Mouse (Mus musculus) kidney, embryonic 16.5 days (tissue): ENCODE measurements around the gene Thtpa. TPM values are rescaled to one million over a fixed set of nuclear protein-coding genes. Genes with fewer than 3 reads are reported as not detected.

Experiments used
- ATAC-seq: fragments of 200-750 bp; cut with Nextera tagmentation; 2 replicates; pipeline ENCODE4 v1.8.0; 2017; ENCODE audit warnings: moderate TSS enrichment; ENCODE audit not compliant: low FRiP score, low TSS enrichment
- H3K27ac ChIP-seq: fragments of 300-500 bp; sonication (generic); 2 replicates; pipeline ENCODE4 v1.5.1; 2014; ENCODE audit warnings: low read length
- H3K27me3 ChIP-seq: fragments of 300-500 bp; sonication (generic); 2 replicates; pipeline ENCODE4 v1.6.1; 2014; ENCODE audit warnings: low read length, control low read depth, mixed read lengths; ENCODE audit not compliant: insufficient read depth
- H3K36me3 ChIP-seq: fragments of 300-500 bp; sonication (generic); 2 replicates; pipeline ENCODE4 v1.6.1; 2014; ENCODE audit warnings: low read length, control low read depth, mixed read lengths; ENCODE audit not compliant: insufficient read depth
- H3K4me1 ChIP-seq: fragments of 300-500 bp; sonication (generic); 2 replicates; pipeline ENCODE4 v1.6.1; 2014; ENCODE audit warnings: low read length, control low read depth, mixed read lengths; ENCODE audit not compliant: insufficient read depth
- H3K4me2 ChIP-seq: fragments of 300-500 bp; sonication (generic); replicated peaks from 2 replicates; pipeline ENCODE4 v1.6.1; 2014; ENCODE audit warnings: low read depth, low read length
- H3K4me3 ChIP-seq: fragments of 300-500 bp; sonication (generic); 2 replicates; pipeline ENCODE4 v1.5.1; 2014; ENCODE audit warnings: mild to moderate bottlenecking, low read length
- H3K9ac ChIP-seq: fragments of 300-500 bp; sonication (generic); replicated peaks from 2 replicates; pipeline ENCODE4 v1.6.1; 2014; ENCODE audit warnings: low read length
- H3K9me3 ChIP-seq: fragments of 300-500 bp; sonication (generic); 2 replicates; pipeline ENCODE4 v1.6.1; 2016; ENCODE audit warnings: low read length, control low read depth
- WGBS: fragments of 180-500 bp; shearing (Covaris S2); extraction: QIAGEN DNeasy Blood & Tissue Kit; methylation state at CpG from one replicate; pipeline ENCODE4 v1.1.7; 2014; 5-methylcytosine and 5-hydroxymethylcytosine counted together
- polyA plus RNA-seq: library from polyadenylated mRNA; unstranded; fragments of >200 nt; fragmentation: Nextera tagmentation; extraction: Ambion mirVana; gene quantifications from 2 replicates; pipeline ENCODE4 v1.2.1, GENCODE M21; 2015

Gene Thtpa
- polyA plus RNA-seq, 1 experiment from 2014 or later: 28.9 TPM

DNA sequence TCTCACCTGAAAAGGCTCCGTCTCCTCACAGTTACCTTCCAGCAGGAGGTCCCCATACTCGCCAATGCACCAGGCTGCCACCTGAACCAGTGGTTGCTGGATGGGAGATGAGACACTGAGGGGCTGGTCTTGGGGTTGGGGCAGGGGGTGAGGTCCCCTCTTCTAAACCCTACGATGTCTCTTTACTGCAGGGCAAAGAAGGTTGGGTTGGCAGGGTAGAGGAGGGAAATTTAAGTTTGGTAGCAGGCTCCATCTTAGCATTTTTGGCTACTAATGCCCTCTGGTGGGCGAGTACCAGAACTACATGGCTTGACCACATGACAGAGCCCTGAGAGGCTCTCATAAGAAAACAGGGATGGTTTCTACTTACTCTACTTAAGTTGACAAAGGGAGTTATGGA lies 7.0 kb downstream of the Thtpa start:
- Histone ChIP-seq H3K4me1 (peaks cover 19% of the 10 kb centered on the region), H3K36me3 (peaks cover 13% of the 10 kb centered on the region; the same call in 1 of the 2 replicates), H3K27me3 (no peaks in the 10 kb centered on the region), H3K4me2 (no peak overlapping the region), H3K9ac (no peak overlapping the region), H3K4me3 (no peak overlapping the region), H3K27ac (no peak overlapping the region), H3K9me3 (no peaks in the 10 kb centered on the region)
- ATAC-seq: no peak
- WGBS: 53% methylated on average over 4 of the region's 4 CpGs

DNA sequence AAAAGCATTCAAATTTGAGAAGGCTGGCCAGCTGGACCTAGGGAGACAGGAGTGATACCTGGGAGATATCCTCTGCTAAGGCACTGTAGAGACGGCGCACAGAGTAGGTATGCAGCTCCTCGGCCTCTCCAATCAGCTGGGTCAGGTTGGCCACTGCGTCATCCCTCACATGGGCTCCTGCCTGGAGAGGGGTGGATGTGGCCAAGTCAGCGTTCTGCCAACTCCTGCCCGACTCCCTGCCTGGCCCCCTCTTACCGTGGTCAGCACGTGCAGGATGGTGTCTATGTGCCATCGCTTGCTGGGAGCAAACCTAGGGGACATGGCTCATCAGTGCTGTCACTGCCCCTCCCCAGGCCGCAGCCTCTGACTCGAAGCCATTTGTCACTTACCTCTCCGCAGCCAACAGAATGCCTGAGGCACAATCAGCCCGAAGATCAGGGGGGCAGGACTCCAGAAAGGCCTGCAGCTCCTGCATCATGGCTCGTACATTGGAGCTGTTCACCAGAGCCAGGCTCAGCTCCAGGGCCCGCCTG lies 7.7 kb downstream of the Thtpa start:
- Histone ChIP-seq H3K9ac (no peak overlapping the region), H3K4me3 (no peak overlapping the region), H3K4me1 (peaks cover 12% of the 10 kb centered on the region), H3K36me3 (peaks cover 13% of the 10 kb centered on the region; the same call in 1 of the 2 replicates), H3K4me2 (no peak overlapping the region), H3K27me3 (0 out of 2 replicates have a peak, but pooled peaks cover 2% of the 10 kb centered on the region), H3K9me3 (no peaks in the 10 kb centered on the region), H3K27ac (no peak overlapping the region)
- no peak for ATAC-seq
- 77% methylated on average over 15 of the region's 15 CpGs for WGBS

DNA sequence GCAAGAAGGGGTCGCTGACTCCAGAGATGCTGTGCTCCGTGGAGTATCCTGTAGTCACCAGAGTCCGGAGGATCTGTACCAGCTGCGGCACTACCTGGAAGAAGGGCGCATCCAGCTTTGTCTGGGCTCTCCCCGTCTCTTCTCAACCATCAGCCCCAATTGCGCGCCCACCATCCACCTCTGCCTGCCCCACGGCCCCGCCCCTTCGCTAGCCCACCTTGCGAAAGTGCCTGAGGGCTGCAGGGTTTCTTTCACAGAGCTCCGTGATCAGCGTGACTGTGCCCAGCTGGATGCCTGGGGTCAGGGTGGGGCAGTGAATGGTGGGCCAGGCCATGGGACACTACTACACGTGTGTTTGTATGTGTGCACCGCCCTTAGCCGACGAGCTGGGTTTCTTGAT lies 9.8 kb downstream of the Thtpa start:
- H3K4me2 ChIP-seq: no peak overlapping the region
- no peak overlapping the region for H3K4me3 ChIP-seq
- no peak overlapping the region for H3K9ac ChIP-seq
- H3K9me3 ChIP-seq: no peaks in the 10 kb centered on the region
- H3K27me3 ChIP-seq: peaks cover 6% of the 10 kb centered on the region; the same call in 1 of the 2 replicates
- H3K36me3 ChIP-seq: peaks cover 9% of the 10 kb centered on the region; the same call in 1 of the 2 replicates
- no peak for ATAC-seq
- H3K4me1 ChIP-seq: peaks cover 17% of the 10 kb centered on the region
- 84% methylated on average over 18 of the region's 18 CpGs for WGBS
- H3K27ac ChIP-seq: peak overlapping the region; percentile 49; the same call in 1 of the 2 replicates

DNA sequence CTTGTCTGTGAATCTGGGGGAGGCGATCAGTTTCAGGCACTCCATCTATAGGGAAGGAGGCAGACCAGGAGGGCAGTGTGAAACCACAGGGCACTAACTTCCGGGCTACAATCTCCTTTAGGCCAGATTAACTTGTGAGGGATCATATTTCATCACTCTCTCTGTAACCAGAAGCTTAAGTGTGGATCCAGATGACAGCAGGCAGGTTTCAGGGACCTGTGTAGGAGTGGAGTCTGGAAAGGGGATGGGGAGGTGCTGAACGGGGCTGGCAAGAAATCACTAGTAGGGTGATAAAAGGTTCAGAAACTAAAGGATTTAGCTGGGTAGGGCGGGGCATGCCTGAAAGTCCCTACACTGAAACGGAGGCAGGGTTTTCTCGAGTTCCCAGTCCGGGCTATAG lies 10.8 kb downstream of the Thtpa start:
- Histone ChIP-seq H3K9ac (peak overlapping the region; percentile 18), H3K27ac (peak overlapping the region; percentile 71), H3K27me3 (peaks cover 16% of the 10 kb centered on the region), H3K4me1 (peaks cover 19% of the 10 kb centered on the region), H3K36me3 (peaks cover 6% of the 10 kb centered on the region; the same call in 1 of the 2 replicates), H3K4me3 (peak overlapping the region; percentile 56), H3K4me2 (peak overlapping the region; percentile 94), H3K9me3 (no peaks in the 10 kb centered on the region)
- 5% methylated on average over 7 of the region's 7 CpGs for WGBS
- peak; percentile 29 for ATAC-seq

DNA sequence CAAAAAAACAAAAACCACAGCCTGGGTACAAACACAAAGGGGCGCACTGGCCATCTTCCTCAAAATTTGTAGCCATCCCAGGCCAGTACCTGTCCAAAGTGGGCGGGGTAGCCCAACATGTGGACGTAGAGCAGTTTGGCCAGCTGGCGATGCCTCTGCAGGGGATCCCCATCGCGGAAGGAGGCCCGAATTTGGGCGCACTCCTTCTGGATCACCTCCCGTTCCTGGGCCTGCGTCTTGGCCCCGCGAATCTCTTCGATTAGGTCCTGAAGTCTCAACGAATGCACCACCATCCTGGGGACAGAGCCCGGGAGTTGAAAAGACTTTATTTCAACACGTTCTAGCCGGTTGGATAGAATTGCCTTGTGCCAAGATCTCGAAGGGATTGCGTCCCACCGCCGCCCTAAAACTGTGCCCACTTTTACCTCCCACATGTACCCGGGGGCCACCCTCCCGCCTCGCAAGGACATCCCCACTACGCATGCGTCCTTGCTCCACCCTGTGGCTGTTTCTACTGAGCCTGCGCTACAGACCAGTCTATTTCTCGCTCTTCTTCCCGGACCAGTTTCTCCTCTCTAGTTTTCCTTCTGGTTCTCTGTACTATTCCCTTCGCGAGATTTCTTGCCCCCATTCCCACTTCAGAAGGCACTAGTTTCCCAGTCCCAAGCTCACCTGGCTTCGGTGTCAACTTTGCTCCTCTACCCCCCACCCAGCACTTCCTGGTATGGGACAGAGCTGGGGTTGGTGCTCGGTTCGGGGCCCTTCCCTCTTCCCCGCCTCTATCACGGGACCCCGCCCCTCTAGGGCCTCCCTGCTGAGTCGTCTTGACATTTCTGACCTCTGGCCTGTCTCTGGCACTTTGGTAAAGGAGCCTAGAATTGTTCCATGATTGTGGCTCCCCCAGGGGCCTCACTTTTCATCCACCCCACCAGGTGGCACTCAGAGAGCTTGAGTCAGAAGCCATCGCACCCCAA lies 11.5 kb downstream of the Thtpa start, which contains the start of gene Ap1g2:
Gene Ap1g2, minus strand, starts transcription at position 758 of the 974 bp plus-strand sequence.
- under 1% methylated on average over 39 of the region's 39 CpGs for WGBS
- H3K27ac ChIP-seq: peak within 1 kb of the TSS; percentile 71
- peaks cover 3% of the 10 kb centered on the region; the same call in 1 of the 2 replicates for H3K36me3 ChIP-seq
- no peaks in the 10 kb centered on the region for H3K9me3 ChIP-seq
- peak within 1 kb of the TSS; percentile 74 for H3K9ac ChIP-seq
- peaks cover 18% of the 10 kb centered on the region for H3K27me3 ChIP-seq
- ATAC-seq: peak; percentile 68
- peaks cover 19% of the 10 kb centered on the region for H3K4me1 ChIP-seq
- peak within 1 kb of the TSS; percentile 56 for H3K4me3 ChIP-seq
- H3K4me2 ChIP-seq: peak within 1 kb of the TSS; percentile 94

DNA sequence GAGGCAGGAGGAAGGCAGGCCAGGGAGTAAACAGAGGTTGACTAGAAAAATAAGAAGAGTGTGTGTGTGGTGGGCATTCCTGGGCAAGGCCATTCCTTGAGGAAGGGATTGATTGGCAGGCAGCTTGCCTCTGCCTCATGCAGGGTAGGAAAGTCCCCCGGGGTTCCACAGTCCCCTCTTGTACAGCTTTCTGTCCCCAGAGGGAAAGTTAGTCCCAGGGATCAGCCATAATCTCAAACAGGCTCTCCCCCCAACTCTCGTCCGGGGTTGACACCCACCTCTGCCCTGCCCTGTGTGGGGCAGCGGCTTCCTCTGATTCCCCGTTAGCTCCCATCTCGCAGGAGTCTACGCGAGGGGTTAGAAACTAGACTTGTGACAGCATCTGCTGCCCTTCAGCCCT lies 12.4 kb downstream of the Thtpa start:
- peaks cover 19% of the 10 kb centered on the region for H3K4me1 ChIP-seq

DNA sequence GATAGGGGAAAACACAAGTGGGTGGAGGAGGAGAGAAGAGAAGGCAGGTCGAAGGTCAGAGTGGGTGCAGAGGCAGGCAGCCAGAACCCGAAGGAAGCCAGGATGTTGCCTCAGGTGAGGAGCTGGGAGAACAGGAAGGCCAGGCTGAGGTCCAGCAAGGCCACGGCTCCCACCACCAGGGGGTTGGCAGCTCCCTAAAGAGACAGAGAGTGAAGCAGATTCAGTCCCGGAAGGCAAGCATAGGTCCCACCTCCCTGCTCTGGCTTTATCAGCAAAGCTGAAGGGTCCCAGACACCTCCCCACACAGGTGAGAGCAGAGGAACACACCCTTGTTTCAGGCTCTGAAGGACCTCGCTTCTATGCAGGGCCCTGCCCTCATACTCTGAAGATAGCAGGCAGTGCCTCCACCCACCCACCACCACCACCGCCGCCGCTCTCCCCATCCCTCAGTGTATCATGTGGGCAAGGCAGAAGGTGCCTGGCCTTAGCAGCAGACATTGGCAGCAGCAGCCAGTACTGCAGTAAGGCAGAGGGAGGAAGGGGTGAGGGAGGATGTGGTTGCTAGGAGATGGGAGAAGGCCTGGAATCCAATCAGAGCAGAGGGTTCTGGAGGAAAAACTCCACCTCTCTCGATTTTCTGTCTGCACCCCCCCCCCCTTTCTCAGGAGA lies 13.8 kb downstream of the Thtpa start:
- Histone ChIP-seq H3K4me2 (no peak overlapping the region), H3K4me3 (no peak overlapping the region), H3K36me3 (0 out of 2 replicates have a peak, but pooled peaks cover 2% of the 10 kb centered on the region), H3K4me1 (peaks cover 19% of the 10 kb centered on the region), H3K27me3 (peaks cover 31% of the 10 kb centered on the region), H3K9ac (no peak overlapping the region), H3K27ac (no peak overlapping the region), H3K9me3 (no peaks in the 10 kb centered on the region)
- whole genome bisulfite sequencing: 44% methylated on average over 9 of the region's 9 CpGs
- ATAC-seq: no peak

More for the DNA sequence above, 12.4 kb downstream of the Thtpa start:
- ATAC-seq: no peak
- 75% methylated on average over 8 of the region's 8 CpGs for WGBS
- Histone ChIP-seq H3K4me3 (no peak overlapping the region), H3K27ac (no peak overlapping the region), H3K9ac (no peak overlapping the region), H3K36me3 (0 out of 2 replicates have a peak, but pooled peaks cover 2% of the 10 kb centered on the region), H3K9me3 (no peaks in the 10 kb centered on the region), H3K27me3 (peaks cover 23% of the 10 kb centered on the region), H3K4me2 (no peak overlapping the region)

DNA sequence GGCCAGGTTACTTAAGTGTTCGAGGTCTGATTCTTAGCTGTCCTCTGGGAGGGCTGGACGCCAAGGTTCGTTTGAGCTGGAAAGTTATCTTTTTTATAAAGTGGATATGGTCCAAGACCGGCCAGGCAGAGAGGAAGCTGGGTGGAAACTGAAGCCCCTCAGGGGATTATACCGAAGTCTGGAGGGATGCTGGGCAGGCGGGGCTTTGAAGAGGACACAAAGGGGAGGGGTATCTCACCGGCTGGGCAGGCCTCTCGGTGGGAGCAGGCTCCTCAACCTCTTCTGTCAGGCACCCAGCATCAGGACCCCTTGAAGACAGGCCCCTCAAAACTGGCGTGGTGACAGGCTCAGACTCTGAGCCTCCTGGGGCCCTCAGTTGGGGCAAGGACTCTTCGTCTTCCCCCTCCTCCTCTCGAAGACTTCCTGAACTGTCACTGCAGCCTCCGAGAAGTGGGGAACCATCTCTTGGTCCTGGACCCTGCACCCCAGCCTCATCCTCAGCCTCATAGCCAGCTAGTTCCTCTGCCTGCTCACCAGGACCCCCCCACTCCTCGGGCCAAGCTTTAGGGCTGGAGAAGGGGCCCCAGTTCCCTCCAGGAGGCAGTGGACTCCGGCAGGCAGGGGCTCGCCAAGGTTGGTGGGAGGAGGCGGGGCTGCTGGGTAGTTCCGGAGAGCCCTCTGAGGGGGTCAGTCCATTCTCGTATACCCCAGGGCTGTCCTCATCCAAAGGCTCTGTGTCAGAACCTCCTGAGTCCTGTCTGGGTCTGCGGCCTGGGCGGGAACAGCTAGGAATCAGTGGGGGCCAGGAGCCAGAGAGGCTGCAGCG lies 14.7 kb downstream of the Thtpa start:
- no peak overlapping the region for H3K9ac ChIP-seq
- no peak for ATAC-seq
- H3K36me3 ChIP-seq: no peaks in the 10 kb centered on the region
- H3K4me3 ChIP-seq: no peak overlapping the region
- H3K27ac ChIP-seq: no peak overlapping the region
- H3K4me2 ChIP-seq: peak overlapping the region; percentile 28
- 7% methylated on average over 21 of the region's 21 CpGs for WGBS
- H3K27me3 ChIP-seq: peaks cover 41% of the 10 kb centered on the region
- H3K4me1 ChIP-seq: peaks cover 22% of the 10 kb centered on the region
- H3K9me3 ChIP-seq: no peaks in the 10 kb centered on the region

DNA sequence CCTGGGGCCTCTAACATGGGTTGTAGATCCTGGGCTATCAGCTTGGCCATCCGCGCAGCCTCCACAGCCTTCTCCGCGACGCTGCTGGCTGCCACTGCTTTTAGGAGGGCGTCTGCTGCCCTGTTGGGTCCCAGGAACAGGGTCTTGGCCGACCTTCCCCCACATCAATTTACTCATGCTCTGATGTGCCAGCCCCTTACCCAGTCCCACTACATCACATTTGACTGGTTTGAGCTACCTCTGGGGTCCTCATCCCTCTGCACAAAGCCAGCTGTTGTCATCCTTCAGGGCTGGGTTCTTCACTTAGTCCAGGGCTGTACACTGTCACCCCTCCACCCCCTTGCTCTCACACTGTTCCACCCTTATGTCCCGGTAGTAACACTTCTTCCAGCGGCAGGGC lies 15.5 kb downstream of the Thtpa start:
- 20% methylated on average over 9 of the region's 9 CpGs for WGBS
- no peak for ATAC-seq
- Histone ChIP-seq H3K4me3 (no peak overlapping the region), H3K4me2 (no peak overlapping the region), H3K27me3 (peaks cover 48% of the 10 kb centered on the region), H3K4me1 (peaks cover 25% of the 10 kb centered on the region), H3K9ac (no peak overlapping the region), H3K9me3 (no peaks in the 10 kb centered on the region), H3K27ac (no peak overlapping the region), H3K36me3 (no peaks in the 10 kb centered on the region)
